Mouse (Mus musculus): ENCODE data around the gene Lsmem1.

DNA sequence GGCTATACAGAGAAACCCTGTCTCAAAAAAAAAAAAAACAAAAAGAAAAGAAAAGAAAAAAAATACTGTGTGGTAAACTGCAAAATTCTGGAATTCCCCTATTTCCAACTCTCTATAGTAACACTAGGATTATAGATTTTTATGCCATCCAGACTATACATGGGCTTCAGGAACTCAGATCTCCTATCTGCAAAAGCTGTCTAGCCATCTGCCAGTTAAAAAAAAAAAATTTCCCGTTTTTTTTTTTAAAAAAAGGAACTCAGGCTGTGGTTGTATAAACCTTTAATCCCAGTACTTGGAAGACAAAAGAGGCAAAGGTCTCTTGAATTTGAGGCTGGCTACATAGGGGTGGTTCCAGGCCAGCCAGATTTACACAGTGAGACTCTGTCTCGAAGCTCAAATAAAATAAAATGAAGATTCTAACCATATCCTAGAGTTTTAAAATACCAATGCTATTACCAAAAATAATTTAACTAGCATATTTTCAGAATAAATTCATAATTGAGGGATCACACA, 19.2 kb upstream of the Lsmem1 start:
- TF ChIP-seq POLR2A (IDR thresholded peaks at IDR 0.05; ENCODE audit: borderline replicate concordance, control insufficient read depth, low read depth, low read length) (no peak), CTCF (IDR thresholded peaks at IDR 0.05; ENCODE audit: control insufficient read depth, insufficient read depth, low read length) (no peak)
